Mouse (Mus musculus): ENCODE data around the gene Hspa12b. TPM values are rescaled to one million over a fixed set of nuclear protein-coding genes. Genes with fewer than 3 reads are reported as not detected.

The Hspa12b gene
- polyA plus RNA-seq, 1 experiment from 2014 or later: 5.2 TPM

GRCm38 (mm10) chr2:131159491-131159910 is 32.4 kb downstream of the Hspa12b start:
- H3K4me2 ChIP-seq: peak overlapping the region; percentile 79
- peak overlapping the region; percentile 65 for H3K4me3 ChIP-seq (replicated peaks)
- H3K36me3 ChIP-seq (replicated peaks): peaks cover 8% of the 10 kb centered on the region; the same call in 1 of the 2 replicates
- no peaks in the 10 kb centered on the region for H3K27me3 ChIP-seq
- peak; percentile 73 for ATAC-seq (ENCODE audit: low FRiP score)
- H3K9ac ChIP-seq: peak overlapping the region; percentile 85
- H3K27ac ChIP-seq: peak overlapping the region; percentile 76
- WGBS: 0% methylated on average over 18 of the region's 18 CpGs
- peaks cover 39% of the 10 kb centered on the region for H3K4me1 ChIP-seq
- no peaks in the 10 kb centered on the region for H3K9me3 ChIP-seq

GRCm38 (mm10) chr2:131159938-131160581 is 33.0 kb downstream of the Hspa12b start, which contains the start of gene 1700037H04Rik:
Gene 1700037H04Rik (minus strand): TSS chr2:131160081.
- Histone ChIP-seq H3K9me3 (no peaks in the 10 kb centered on the region), H3K36me3 (replicated peaks) (0 out of 2 replicates have a peak, but pooled peaks cover 3% of the 10 kb centered on the region), H3K27ac (peak within 1 kb of the TSS; percentile 97), H3K27me3 (no peaks in the 10 kb centered on the region), H3K4me1 (peaks cover 39% of the 10 kb centered on the region), H3K9ac (peak within 1 kb of the TSS; percentile 85), H3K4me2 (peak within 1 kb of the TSS; percentile 79), H3K4me3 (replicated peaks) (peak within 1 kb of the TSS; percentile 65)
- ATAC-seq (ENCODE audit: low FRiP score): peak; percentile 98
- WGBS: 0% methylated on average over 54 of the region's 54 CpGs

GRCm38 (mm10) chr2:131160671-131161111 is 33.6 kb downstream of the Hspa12b start:
- Histone ChIP-seq H3K4me2 (peak overlapping the region; percentile 79), H3K9me3 (no peaks in the 10 kb centered on the region), H3K27me3 (no peaks in the 10 kb centered on the region), H3K9ac (peak overlapping the region; percentile 68), H3K4me1 (peaks cover 39% of the 10 kb centered on the region), H3K36me3 (replicated peaks) (no peaks in the 10 kb centered on the region), H3K27ac (peak overlapping the region; percentile 97), H3K4me3 (replicated peaks) (peak overlapping the region; percentile 65)
- WGBS: under 1% methylated on average over 17 of the region's 17 CpGs
- no peak; the same call in 1 of the 2 replicates for ATAC-seq (ENCODE audit: low FRiP score)

GRCm38 (mm10) chr2:131163924-131164323 is 36.8 kb downstream of the Hspa12b start:
- Histone ChIP-seq H3K27ac (no peak overlapping the region), H3K4me1 (peaks cover 13% of the 10 kb centered on the region), H3K27me3 (no peaks in the 10 kb centered on the region), H3K9ac (no peak overlapping the region), H3K4me2 (no peak overlapping the region), H3K9me3 (no peaks in the 10 kb centered on the region), H3K36me3 (replicated peaks) (no peaks in the 10 kb centered on the region), H3K4me3 (replicated peaks) (no peak overlapping the region)
- 77% methylated on average over 7 of the region's 7 CpGs for WGBS
- no peak for ATAC-seq (ENCODE audit: low FRiP score)

GRCm38 (mm10) chr2:131166172-131166571 is 39.1 kb downstream of the Hspa12b start:
- 81% methylated on average over 2 of the region's 2 CpGs for WGBS

GRCm38 (mm10) chr2:131167984-131168383 is 40.9 kb downstream of the Hspa12b start:
- Histone ChIP-seq H3K4me2 (no peak overlapping the region), H3K27me3 (peaks cover 33% of the 10 kb centered on the region), H3K4me3 (replicated peaks) (no peak overlapping the region), H3K9ac (no peak overlapping the region), H3K36me3 (replicated peaks) (peaks cover 15% of the 10 kb centered on the region; the same call in 1 of the 2 replicates), H3K27ac (no peak overlapping the region), H3K9me3 (no peaks in the 10 kb centered on the region), H3K4me1 (peaks cover 14% of the 10 kb centered on the region)
- ATAC-seq (ENCODE audit: low FRiP score): no peak
- 91% methylated on average over 6 of the region's 6 CpGs for WGBS

More at GRCm38 (mm10) chr2:131166172-131166571, 39.1 kb downstream of the Hspa12b start:
- Histone ChIP-seq H3K27me3 (peaks cover 15% of the 10 kb centered on the region), H3K4me1 (peaks cover 6% of the 10 kb centered on the region), H3K9ac (no peak overlapping the region), H3K9me3 (no peaks in the 10 kb centered on the region), H3K36me3 (replicated peaks) (0 out of 2 replicates have a peak, but pooled peaks cover under 1% of the 10 kb centered on the region), H3K4me3 (replicated peaks) (no peak overlapping the region), H3K4me2 (no peak overlapping the region), H3K27ac (no peak overlapping the region)
- no peak for ATAC-seq (ENCODE audit: low FRiP score)

- no peaks in the 10 kb centered on the region for H3K9me3 ChIP-seq
- WGBS: 59% methylated on average over 1 of the region's 1 CpGs
- H3K9ac ChIP-seq: no peak overlapping the region
- peaks cover 15% of the 10 kb centered on the region; the same call in 1 of the 2 replicates for H3K36me3 ChIP-seq (replicated peaks)
- peaks cover 15% of the 10 kb centered on the region for H3K4me1 ChIP-seq
- H3K27ac ChIP-seq: no peak overlapping the region
- H3K27me3 ChIP-seq: peaks cover 42% of the 10 kb centered on the region
- no peak overlapping the region for H3K4me3 ChIP-seq (replicated peaks)
- H3K4me2 ChIP-seq: no peak overlapping the region
- ATAC-seq (ENCODE audit: low FRiP score): no peak
Measured at GRCm38 (mm10) chr2:131168914-131169313, 41.8 kb downstream of the Hspa12b start.

GRCm38 (mm10) chr2:131170936-131171335 is 43.9 kb downstream of the Hspa12b start:
- ATAC-seq (ENCODE audit: low FRiP score): no peak
- Histone ChIP-seq H3K4me1 (peaks cover 31% of the 10 kb centered on the region), H3K27me3 (peaks cover 43% of the 10 kb centered on the region), H3K9ac (no peak overlapping the region), H3K4me2 (0 out of 2 replicates have a peak overlapping the region, but pooled peaks have one; percentile 32), H3K36me3 (replicated peaks) (peaks cover 15% of the 10 kb centered on the region; the same call in 1 of the 2 replicates), H3K27ac (no peak overlapping the region), H3K9me3 (no peaks in the 10 kb centered on the region), H3K4me3 (replicated peaks) (no peak overlapping the region; the same call in 1 of the 2 replicates)
- 15% methylated on average over 9 of the region's 9 CpGs for WGBS

- no peak overlapping the region for H3K9ac ChIP-seq
- WGBS: 5% methylated on average over 43 of the region's 43 CpGs
- ATAC-seq (ENCODE audit: low FRiP score): no peak
- peak overlapping the region; percentile 8; the same call in 1 of the 2 replicates for H3K4me3 ChIP-seq (replicated peaks)
- H3K9me3 ChIP-seq: no peaks in the 10 kb centered on the region
- peaks cover 43% of the 10 kb centered on the region for H3K27me3 ChIP-seq
- no peak overlapping the region for H3K27ac ChIP-seq
- H3K4me1 ChIP-seq: peaks cover 37% of the 10 kb centered on the region
- peak overlapping the region; percentile 32 for H3K4me2 ChIP-seq
- peaks cover 18% of the 10 kb centered on the region for H3K36me3 ChIP-seq (replicated peaks)
Measured at GRCm38 (mm10) chr2:131171401-131172104, 44.5 kb downstream of the Hspa12b start.

- Histone ChIP-seq H3K27me3 (peaks cover 43% of the 10 kb centered on the region), H3K4me1 (peaks cover 45% of the 10 kb centered on the region)
Measured at GRCm38 (mm10) chr2:131172322-131172721, 45.2 kb downstream of the Hspa12b start.

GRCm38 (mm10) chr2:131174700-131175099 is 47.6 kb downstream of the Hspa12b start:
- no peak overlapping the region for H3K9ac ChIP-seq
- H3K9me3 ChIP-seq: no peaks in the 10 kb centered on the region
- H3K27ac ChIP-seq: peak overlapping the region; percentile 53
- peaks cover 29% of the 10 kb centered on the region for H3K36me3 ChIP-seq (replicated peaks)
- H3K4me3 ChIP-seq (replicated peaks): peak overlapping the region; percentile 41
- ATAC-seq (ENCODE audit: low FRiP score): peak; percentile 66
- H3K4me1 ChIP-seq: peaks cover 60% of the 10 kb centered on the region
- H3K4me2 ChIP-seq: peak overlapping the region; percentile 82
- 6% methylated on average over 11 of the region's 11 CpGs for WGBS
- peaks cover 40% of the 10 kb centered on the region for H3K27me3 ChIP-seq

More at GRCm38 (mm10) chr2:131172322-131172721, 45.2 kb downstream of the Hspa12b start:
- Histone ChIP-seq H3K9ac (no peak overlapping the region), H3K36me3 (replicated peaks) (peaks cover 23% of the 10 kb centered on the region), H3K9me3 (no peaks in the 10 kb centered on the region), H3K4me2 (no peak overlapping the region), H3K27ac (no peak overlapping the region), H3K4me3 (replicated peaks) (no peak overlapping the region)
- 49% methylated on average over 9 of the region's 9 CpGs for WGBS
- no peak for ATAC-seq (ENCODE audit: low FRiP score)

GRCm38 (mm10) chr2:131175286-131175944 is 48.3 kb downstream of the Hspa12b start:
- Histone ChIP-seq H3K4me3 (replicated peaks) (no peak overlapping the region), H3K36me3 (replicated peaks) (peaks cover 29% of the 10 kb centered on the region), H3K27me3 (peaks cover 36% of the 10 kb centered on the region), H3K4me2 (no peak overlapping the region), H3K27ac (peak overlapping the region; percentile 53), H3K4me1 (peaks cover 60% of the 10 kb centered on the region), H3K9me3 (no peaks in the 10 kb centered on the region), H3K9ac (no peak overlapping the region)
- ATAC-seq (ENCODE audit: low FRiP score): no peak
- 67% methylated on average over 3 of the region's 3 CpGs for WGBS
